Mouse (Mus musculus) erythroblast, embryonic 14.5 days (primary cell): ENCODE data around the gene Calhm4.

Experiments
- GATA1 ChIP-seq: IDR thresholded peaks from 2 replicates; pipeline ENCODE4 v1.6.1; 2012; ENCODE audit warnings: low read length, inconsistent platforms, mixed read lengths
- TAL1 ChIP-seq: IDR thresholded peaks from 3 replicates; pipeline ENCODE4 v1.6.1; 2012; ENCODE audit warnings: low read length, inconsistent platforms, mixed read lengths

DNA sequence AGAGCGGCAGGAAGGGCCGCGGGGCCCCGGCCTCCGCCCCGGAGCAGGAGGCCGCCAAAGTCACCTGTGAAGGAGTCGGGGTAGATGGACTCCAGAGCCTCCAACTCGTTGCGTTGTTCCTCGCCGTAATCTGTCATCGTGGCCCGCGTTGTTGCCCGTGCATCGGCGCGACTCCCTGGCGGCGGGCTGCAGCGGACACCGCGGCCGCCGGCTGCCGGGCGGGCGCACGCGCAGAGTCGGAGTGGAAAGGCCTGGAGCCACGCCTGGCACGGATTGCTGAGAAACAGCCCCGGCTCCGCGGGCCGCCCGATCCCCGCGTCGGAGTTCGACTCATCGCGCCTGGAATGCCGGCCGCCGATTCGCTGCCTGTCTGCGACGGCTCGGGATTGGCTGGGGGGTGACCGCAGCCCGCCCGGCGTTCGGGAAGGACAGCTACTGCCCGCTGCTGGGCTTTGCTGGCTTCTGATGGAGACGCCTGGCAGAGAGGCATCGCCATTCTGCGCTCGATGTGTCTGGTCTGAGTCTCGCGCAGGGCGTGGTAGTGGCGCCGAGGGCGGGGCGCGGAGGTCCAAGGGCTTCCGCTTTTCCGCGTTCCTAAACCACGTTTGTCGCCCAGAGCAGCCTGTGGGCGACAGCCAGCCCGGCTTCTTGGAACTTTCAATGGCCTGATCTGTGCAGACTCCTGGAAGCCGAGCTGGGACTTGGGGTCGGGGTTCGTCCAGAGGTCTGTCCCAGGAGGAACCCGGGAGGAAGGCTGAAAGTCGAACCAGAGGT is 24.6 kb downstream of the Calhm4 start, which contains the start of gene Rwdd1:
- TF ChIP-seq GATA1 (no peak), TAL1 (no peak)
